Mouse (Mus musculus) R1 (cell line): Measurements from ENCODE around the gene Ube2d3.
A peak's percentile ranks its signal among the peaks of the same experiment; 100 is the strongest.
"Not testable (repeated sequence)": the region's sequence is repeated elsewhere in the genome, so short reads cannot be mapped to it uniquely, and the experiment has no call there.

Experiments
- DNase-seq: peaks from one replicate; pipeline ENCODE4 v3.0.0-alpha.2; 2018; ENCODE audit warnings: low read depth, low spot score

Ube2d3 gene

GRCm38 (mm10) chr3:135491102-135491501, 53.2 kb downstream of the Ube2d3 start:
- DNase-seq: no peak

GRCm38 (mm10) chr3:135493320-135493719, 55.4 kb downstream of the Ube2d3 start:
- not testable (repeated sequence) for DNase-seq

- DNase-seq: peak; percentile 87
These were observed 60.0 kb downstream of the Ube2d3 start for GRCm38 (mm10) chr3:135497956-135498355.

- DNase-seq: no peak
These were observed 60.9 kb downstream of the Ube2d3 start for GRCm38 (mm10) chr3:135498891-135499290.

DNA sequence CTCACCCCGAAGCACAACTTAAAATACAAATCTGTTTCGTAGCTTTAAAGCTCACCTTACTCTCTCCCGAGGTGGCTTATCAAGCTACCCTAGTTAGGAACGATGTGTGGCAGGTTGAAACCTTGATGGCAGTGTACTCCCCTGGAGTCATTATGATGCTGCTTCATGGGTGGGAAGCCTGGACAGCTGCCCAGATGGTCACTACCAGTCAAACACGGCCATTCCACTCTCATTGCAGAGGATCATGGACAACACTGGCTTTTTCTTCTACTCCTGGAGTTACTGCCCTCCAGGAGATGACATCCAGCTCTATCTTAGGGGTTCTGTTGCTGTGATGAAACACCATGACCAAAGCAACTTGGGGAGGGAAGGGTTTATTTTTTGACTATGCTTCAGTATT, 65.2 kb downstream of the Ube2d3 start:
- no peak for DNase-seq

GRCm38 (mm10) chr3:135505369-135505909, 67.5 kb downstream of the Ube2d3 start:
- DNase-seq: peak; percentile 90

GRCm38 (mm10) chr3:135505916-135506482, 68.0 kb downstream of the Ube2d3 start:
- DNase-seq: peak; percentile 85

- no peak for DNase-seq
These were observed 69.6 kb downstream of the Ube2d3 start for GRCm38 (mm10) chr3:135507506-135507905.

DNA sequence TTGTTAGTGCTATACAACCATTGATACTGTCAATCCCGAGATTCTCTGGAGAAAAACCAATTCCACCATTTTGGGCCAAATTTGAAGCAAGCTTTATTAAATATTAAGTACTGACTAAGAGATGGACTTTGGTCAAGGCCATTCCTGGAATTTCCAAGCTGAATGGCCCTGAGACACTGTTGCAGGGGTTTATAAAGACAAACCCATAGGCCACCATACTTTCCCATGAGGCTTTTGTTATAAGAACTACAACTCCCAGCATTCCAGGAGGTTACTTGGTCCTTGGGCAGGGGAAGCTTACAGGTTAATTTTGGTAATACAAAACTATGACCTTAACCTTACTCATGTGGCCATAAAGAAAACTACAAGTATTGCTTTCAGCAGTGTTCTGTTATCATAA, 70.2 kb downstream of the Ube2d3 start:
- peak; percentile 88 for DNase-seq

GRCm38 (mm10) chr3:135510372-135510771, 72.4 kb downstream of the Ube2d3 start:
- no peak for DNase-seq

DNA sequence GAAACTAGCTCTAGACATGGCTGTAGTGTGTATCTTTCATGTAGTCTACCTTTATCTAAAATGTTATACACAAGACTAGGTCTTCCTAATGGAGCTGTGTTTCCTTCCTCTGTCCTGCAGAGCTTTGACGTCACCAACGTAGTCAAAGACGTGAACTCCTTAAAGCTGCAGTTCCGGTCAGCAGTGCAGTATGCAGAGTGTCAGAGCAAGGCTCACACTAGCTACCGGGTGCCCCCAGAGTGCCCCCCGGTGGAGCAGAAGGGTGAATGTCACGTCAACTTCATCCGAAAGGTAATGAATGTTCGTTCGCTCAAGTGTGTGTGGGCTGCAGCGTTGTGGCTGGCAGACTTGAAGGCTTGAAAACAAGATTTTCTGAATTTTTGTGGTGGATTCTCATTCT, 73.7 kb downstream of the Ube2d3 start:
- DNase-seq: no peak

DNA sequence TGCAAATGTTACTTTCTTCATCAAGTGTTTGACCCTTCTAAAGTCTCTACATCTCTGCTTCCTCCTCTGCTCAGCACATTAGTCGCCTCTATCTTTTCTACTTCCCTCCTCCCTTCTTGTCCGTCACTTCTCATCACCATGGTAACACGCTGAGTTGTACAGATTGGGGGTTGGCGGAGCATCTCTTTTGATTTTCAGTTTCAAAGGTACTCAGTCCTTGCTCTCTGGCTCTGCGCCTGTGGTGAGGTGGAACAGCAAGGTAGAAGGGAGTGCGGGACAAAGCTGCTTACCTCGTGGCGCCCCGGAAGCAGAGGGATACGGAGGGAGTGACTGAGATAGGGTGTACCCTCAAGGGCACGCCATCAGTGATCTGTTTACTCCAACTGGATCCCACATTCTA, 75.3 kb downstream of the Ube2d3 start:
- peak; percentile 74 for DNase-seq

DNA sequence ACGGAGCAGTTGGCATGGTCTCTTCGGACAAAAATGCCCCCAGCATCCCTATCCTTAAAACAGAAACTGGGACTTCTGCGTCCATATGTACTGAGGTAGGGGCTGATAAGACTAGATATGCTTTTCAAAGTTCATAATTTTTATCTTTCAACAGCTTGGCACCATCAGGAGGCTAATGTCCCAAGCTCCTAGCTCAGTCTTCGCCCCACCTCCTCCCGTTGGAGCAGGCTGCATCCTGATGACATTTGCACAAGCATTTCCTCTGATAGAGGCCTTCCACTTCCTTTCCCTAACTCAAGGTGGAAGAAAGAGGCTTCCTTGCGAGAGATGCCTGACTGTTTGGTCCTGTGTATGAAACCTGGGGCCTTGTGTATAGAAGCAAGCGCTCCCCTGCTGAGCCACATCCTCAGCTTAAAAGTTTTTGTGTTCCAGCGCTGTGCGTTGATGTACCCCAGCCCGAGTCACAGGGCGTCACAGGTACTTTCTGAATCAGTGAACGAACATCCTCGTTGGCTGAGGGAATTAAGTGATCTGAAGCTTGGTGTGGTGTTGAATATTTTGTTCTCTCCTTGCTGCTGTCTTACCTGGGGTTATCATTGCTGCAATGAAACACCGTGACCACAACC, 76.0 kb downstream of the Ube2d3 start:
- peak; percentile 85 for DNase-seq

DNA sequence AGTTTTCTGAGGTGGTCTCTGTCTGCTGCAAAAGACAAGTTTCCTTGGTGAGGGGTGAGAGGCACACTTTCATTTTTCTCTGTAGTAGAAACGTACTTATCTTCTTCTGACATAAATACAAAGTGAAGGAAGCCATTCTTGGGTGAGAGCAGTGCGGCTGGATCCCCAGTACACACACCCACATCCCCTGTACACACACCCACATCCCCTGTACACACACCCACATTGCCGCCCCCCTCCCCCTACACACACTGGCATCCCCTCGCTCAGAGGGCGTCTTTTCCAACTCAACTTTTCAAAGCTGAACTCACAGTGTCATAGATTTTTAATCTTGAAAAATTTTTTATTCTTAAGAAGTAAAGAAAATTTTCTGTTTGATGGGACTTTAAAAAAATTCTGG, 77.3 kb downstream of the Ube2d3 start:
- no peak for DNase-seq

GRCm38 (mm10) chr3:135516891-135517290, 78.9 kb downstream of the Ube2d3 start:
- no peak for DNase-seq
